Mouse (Mus musculus) ES-Bruce4 (cell line): ENCODE data around the gene Casq2. TPM values are rescaled to one million over a fixed set of nuclear protein-coding genes. Genes with fewer than 3 reads are reported as not detected.

Experiments used
- H3K27ac ChIP-seq: 2 replicates; pipeline ENCODE4 v1.5.1; 2012; ENCODE audit warnings: low read length, inconsistent platforms; ENCODE audit not compliant: insufficient read depth
- H3K27me3 ChIP-seq: 2 replicates; pipeline ENCODE4 v1.6.1; 2012; ENCODE audit warnings: mild to moderate bottlenecking, low read length, inconsistent platforms; ENCODE audit not compliant: control insufficient read depth, poor library complexity, insufficient read depth, severe bottlenecking
- H3K36me3 ChIP-seq: 2 replicates; pipeline ENCODE4 v1.6.1; 2012; ENCODE audit warnings: inconsistent platforms, mild to moderate bottlenecking, low read length, moderate library complexity; ENCODE audit not compliant: control insufficient read depth, poor library complexity, insufficient read depth, severe bottlenecking
- H3K4me1 ChIP-seq: one replicate; pipeline ENCODE4 v1.8.1; 2011; ENCODE audit warnings: low read length; ENCODE audit not compliant: control insufficient read depth, insufficient read depth
- H3K4me3 ChIP-seq: 2 replicates; pipeline ENCODE4 v1.5.1; 2011; ENCODE audit warnings: low read depth, mild to moderate bottlenecking, low read length
- H3K9ac ChIP-seq: 2 replicates; pipeline ENCODE4 v1.6.1; 2012; ENCODE audit warnings: low read depth, mild to moderate bottlenecking, inconsistent platforms; ENCODE audit not compliant: poor library complexity, severe bottlenecking
- H3K9me3 ChIP-seq: replicated peaks from 2 replicates; pipeline ENCODE4 v1.6.1; 2012; ENCODE audit warnings: mild to moderate bottlenecking, low read length, inconsistent platforms; ENCODE audit not compliant: control insufficient read depth, poor library complexity, insufficient read depth, severe bottlenecking
- CTCF ChIP-seq: IDR thresholded peaks from one replicate; pipeline ENCODE4 v1.8.1; 2011; ENCODE audit warnings: low read depth, low read length
- EP300 ChIP-seq: IDR thresholded peaks from 2 replicates; pipeline ENCODE4 v1.6.1; 2011; ENCODE audit warnings: low read depth, low read length; ENCODE audit not compliant: insufficient read depth
- POLR2A ChIP-seq: IDR thresholded peaks from one replicate; pipeline ENCODE4 v1.8.1; 2011; ENCODE audit warnings: low read length; ENCODE audit not compliant: insufficient read depth
- polyA plus RNA-seq: library from polyadenylated mRNA; stranded (reverse); fragments of >200 nt; gene quantifications from 2 replicates; pipeline ENCODE4 v1.2.4, GENCODE M21; 2011; ENCODE audit warnings: low read depth; ENCODE audit not compliant: missing spikeins, insufficient read depth, insufficient read length

Casq2 gene
- polyA plus RNA-seq: not detected in 2 replicates

DNA sequence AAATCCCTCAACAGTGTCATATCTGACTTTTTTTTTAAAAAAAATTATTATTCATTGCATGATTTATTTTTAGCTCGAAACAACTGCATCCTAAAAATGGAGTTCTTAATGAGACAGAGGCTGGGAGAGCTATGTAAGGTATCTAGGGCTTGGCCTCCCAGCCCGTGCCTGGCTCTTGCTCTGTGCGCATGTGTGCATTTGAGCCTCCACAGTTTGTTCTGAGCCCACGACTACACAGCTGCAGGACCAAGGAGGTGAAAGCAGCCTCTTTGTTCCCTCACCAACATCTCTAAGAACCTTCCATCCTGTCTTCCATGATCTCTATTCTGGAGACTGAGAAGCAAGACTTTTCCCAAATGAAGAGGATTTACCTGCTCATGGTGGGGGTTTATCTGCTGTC is at the start of gene Casq2:
Gene Casq2 (plus strand): TSS at position 133 of the 400 bp plus-strand sequence.
- H3K27me3 ChIP-seq: no peaks in the 10 kb centered on the region

DNA sequence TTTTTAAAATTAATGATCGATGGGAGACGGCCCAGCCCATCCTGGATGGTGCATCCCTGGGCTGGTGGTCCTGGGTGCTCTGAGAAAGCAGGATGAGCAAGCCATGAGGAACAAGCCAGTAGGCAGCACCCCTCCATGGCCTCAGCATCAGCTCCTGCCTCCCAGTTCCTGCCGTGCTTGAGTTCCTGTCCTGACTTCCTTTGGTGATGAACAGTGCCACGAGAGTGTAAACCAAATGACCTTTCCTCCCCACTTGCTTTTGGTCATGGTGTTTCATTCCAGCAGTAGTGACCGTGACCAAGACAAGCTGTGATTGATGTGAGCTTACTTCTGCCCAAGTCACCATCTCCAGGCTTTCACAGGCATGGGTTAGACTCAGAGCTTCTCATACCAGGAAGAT is 48.4 kb upstream of the Casq2 start:
- Histone ChIP-seq H3K9me3 (no peaks in the 10 kb centered on the region), H3K27me3 (no peaks in the 10 kb centered on the region; the same call in 1 of the 2 replicates), H3K9ac (no peak overlapping the region), H3K4me3 (no peak overlapping the region), H3K27ac (no peak overlapping the region), H3K36me3 (no peaks in the 10 kb centered on the region), H3K4me1 (no peaks in the 10 kb centered on the region)
- TF ChIP-seq CTCF (no peak), EP300 (no peak), POLR2A (no peak)

More for the DNA sequence above, at the start of gene Casq2:
- H3K9ac ChIP-seq: no peak within 1 kb of the TSS
- H3K4me3 ChIP-seq: no peak within 1 kb of the TSS
- H3K36me3 ChIP-seq: no peaks in the 10 kb centered on the region
- peaks cover 5% of the 10 kb centered on the region for H3K4me1 ChIP-seq
- no peak within 1 kb of the TSS for H3K27ac ChIP-seq
- no peak for TF ChIP-seq POLR2A
- no peak for TF ChIP-seq EP300
- no peaks in the 10 kb centered on the region for H3K9me3 ChIP-seq

DNA sequence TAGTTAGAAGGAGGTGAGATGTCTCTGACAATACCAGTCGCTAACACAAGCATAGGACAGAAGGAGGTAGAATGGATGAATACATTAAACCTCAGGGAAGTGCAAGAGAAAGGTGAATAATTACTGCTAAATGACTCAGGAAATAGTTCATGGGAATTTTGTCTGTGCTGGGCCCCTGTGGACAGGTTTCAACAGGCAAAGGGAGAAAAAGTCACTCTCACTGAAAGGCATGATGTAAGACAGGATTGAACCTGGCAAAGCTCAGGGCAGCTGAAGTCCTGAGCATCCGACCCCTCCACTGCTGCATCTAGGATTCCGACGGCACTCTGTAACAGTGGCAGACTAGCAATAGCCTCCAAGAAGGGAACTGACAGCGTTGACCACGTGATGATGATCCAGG is 47.6 kb upstream of the Casq2 start:
- Histone ChIP-seq H3K27ac (no peak overlapping the region), H3K9ac (no peak overlapping the region), H3K27me3 (no peaks in the 10 kb centered on the region), H3K4me1 (no peaks in the 10 kb centered on the region), H3K9me3 (no peaks in the 10 kb centered on the region), H3K36me3 (no peaks in the 10 kb centered on the region), H3K4me3 (no peak overlapping the region)
- TF ChIP-seq POLR2A (no peak), EP300 (no peak), CTCF (no peak)

- Histone ChIP-seq H3K36me3 (no peaks in the 10 kb centered on the region), H3K4me1 (no peaks in the 10 kb centered on the region), H3K9ac (no peak overlapping the region), H3K4me3 (no peak overlapping the region), H3K27ac (no peak overlapping the region), H3K9me3 (no peaks in the 10 kb centered on the region), H3K27me3 (no peaks in the 10 kb centered on the region)
- no peak for TF ChIP-seq EP300
- no peak for TF ChIP-seq POLR2A
- TF ChIP-seq CTCF: no peak
Observed at GRCm38 (mm10) chr3:102041632-102042031, 44.6 kb upstream of the Casq2 start.

GRCm38 (mm10) chr3:102045071-102045470 is 41.1 kb upstream of the Casq2 start:
- Histone ChIP-seq H3K27me3 (no peaks in the 10 kb centered on the region), H3K36me3 (no peaks in the 10 kb centered on the region), H3K27ac (no peak overlapping the region), H3K9ac (no peak overlapping the region), H3K9me3 (no peaks in the 10 kb centered on the region), H3K4me1 (peaks cover 6% of the 10 kb centered on the region), H3K4me3 (no peak overlapping the region)
- no peak for TF ChIP-seq EP300
- peak; percentile 80 for TF ChIP-seq CTCF

DNA sequence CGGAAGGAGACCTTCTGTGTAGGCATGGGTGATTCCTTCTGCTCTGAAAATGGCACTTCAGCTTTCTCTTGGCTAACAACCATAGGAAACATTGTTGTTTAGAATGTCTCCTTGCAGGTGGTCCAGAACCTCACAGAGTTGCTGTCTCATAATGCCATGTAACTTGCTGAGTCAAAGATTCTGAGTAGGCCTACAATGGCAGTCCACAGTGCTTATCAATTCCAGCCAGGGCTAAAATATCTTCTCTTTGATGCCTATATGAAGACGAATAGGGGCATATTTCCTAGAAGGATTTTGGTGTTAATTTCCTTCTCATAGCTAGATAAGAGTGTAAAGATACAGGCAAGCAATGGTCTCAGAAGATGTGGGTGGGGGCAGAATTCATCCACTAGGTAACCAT is 38.7 kb upstream of the Casq2 start:
- TF ChIP-seq POLR2A (no peak), CTCF (no peak), EP300 (no peak)
- Histone ChIP-seq H3K9me3 (no peaks in the 10 kb centered on the region), H3K9ac (no peak overlapping the region), H3K4me1 (peaks cover 6% of the 10 kb centered on the region), H3K36me3 (no peaks in the 10 kb centered on the region), H3K27ac (no peak overlapping the region), H3K27me3 (no peaks in the 10 kb centered on the region), H3K4me3 (no peak overlapping the region)
